Comparison of ENCODE assay signal across 17 mouse cellular contexts in genomic region chr11:52379241-52379640, GRCm38 (mm10). TPM values are rescaled to one million over a fixed set of nuclear protein-coding genes. Genes with fewer than 3 reads are reported as not detected.
DNase-seq lines count a peak whose midpoint lies in the region; TF ChIP-seq lines count a peak whose summit lies in the region.
"Had no signal": no experiment of that assay in that cellular context is flagged by ENCODE, and none has a peak within 500 bp of the region (broad histone marks: within the 10 kb centered on the region; RNA-seq: fewer than 3 reads in every experiment).

No protein-coding gene starts in this region.

- no peak overlapping the region for H3K4me3 ChIP-seq in gastrocnemius, adult 2 months
- H3K4me3 ChIP-seq: embryonic facial prominence, embryonic 13.5 days; embryonic facial prominence, embryonic 15.5 days; erythroblast, embryonic 14.5 days; forebrain, embryonic 10.5 days; forebrain, embryonic 12.5 days had no signal

- intact Hi-C loops in gastrocnemius, adult 2 months (cut with DNase I) = no loop called here
- intact Hi-C loops in gastrocnemius, postnatal 36 days (cut with DNase I) = no loop called here

- no peak for TF ChIP-seq CTCF in gastrocnemius, adult 2 months (IDR thresholded peaks at IDR 0.05)

- peak overlapping the region; percentile 89 for H3K27ac ChIP-seq in gastrocnemius, adult 2 months
- H3K27ac ChIP-seq: embryonic facial prominence, embryonic 13.5 days; embryonic facial prominence, embryonic 15.5 days; forebrain, embryonic 10.5 days; forebrain, embryonic 12.5 days had no signal

- peak; percentile 65 for DNase-seq in adrenal gland, adult 2 months
- no peak for DNase-seq in adrenal gland, postnatal 10 days
- no peak for DNase-seq in gastrocnemius, adult 2 months
- DNase-seq in gastrocnemius, postnatal 36 days = no peak
- DNase-seq in embryo, embryonic 10 days (ENCODE audit: low spot score) = no peak
- DNase-seq: adrenal gland, postnatal 36 days; cerebellum, adult 11-12 months; cerebellum, adult 2 months; cerebellum, adult 9-10 months; cerebellum, postnatal 10 days; cerebellum, postnatal 25 days; embryo, embryonic 11 days had no signal

RNA-seq across cellular contexts. Expression of gene 9530068E07Rik, which starts 17.0 kb away (rescaled TPM):
- total RNA-seq in adrenal gland, adult 2 months (2021) = 100 to 1,000 TPM; 142 to 144 TPM
- 241 and 242 TPM in 2 replicates for polyA plus RNA-seq in adrenal gland, adult 2 months (2012; rRNA removed)
- total RNA-seq in adrenal gland, postnatal 10 days (2021) = 100 to 1,000 TPM; 137 to 139 TPM
- 10 to 100 TPM; 41.5 to 48.5 TPM for total RNA-seq in gastrocnemius, adult 2 months (2021)
- total RNA-seq in gastrocnemius, postnatal 36 days (2021) = 10 to 100 TPM; 41.4 to 47.0 TPM

RNA-seq across cellular contexts. Expression of gene Vdac1, which starts 18.6 kb away (rescaled TPM):
- 100 to 1,000 TPM; 353 to 458 TPM for total RNA-seq in adrenal gland, adult 2 months (2021)
- 52.6 and 60.1 TPM in 2 replicates for polyA plus RNA-seq in adrenal gland, adult 2 months (2012; rRNA removed)
- 100 to 1,000 TPM; 330 to 403 TPM for total RNA-seq in adrenal gland, postnatal 10 days (2021)
- total RNA-seq in gastrocnemius, adult 2 months (2021) = 1,000 to 10,000 TPM; 1,359 to 1,549 TPM
- 1,000 to 10,000 TPM; 1,307 to 1,453 TPM for total RNA-seq in gastrocnemius, postnatal 36 days (2021)
